Mouse (Mus musculus) hindbrain, embryonic 15.5 days (tissue): ENCODE measurements around the gene Ubn2. TPM values are rescaled to one million over a fixed set of nuclear protein-coding genes. Genes with fewer than 3 reads are reported as not detected.

Experiments used
- microRNA-seq: library from miRNA; unstranded; fragments of <30 nt; microRNA quantifications from one replicate; pipeline ENCODE4, GENCODE M21; 2016
- polyA plus RNA-seq: library from polyadenylated mRNA; unstranded; fragments of >200 nt; fragmentation: Nextera tagmentation; extraction: Ambion mirVana; gene quantifications from 2 replicates; pipeline ENCODE4 v1.2.1, GENCODE M21; 2015

Ubn2 gene
- polyA plus RNA-seq, 1 experiment from 2014 or later = 18.7 TPM

Small RNAs within 50 kb of the gene (microRNA-seq; reads per million reads assigned to microRNA genes)
- gene Mir7670 = not detected

Other genes with a start within 250 kb of the Ubn2 start
- 15.2 and 16.9 TPM in 2 replicates for gene D630045J12Rik, start 179.9 kb upstream of the Ubn2 start, polyA plus RNA-seq
- gene Zc3hav1l, start 134.7 kb upstream of the Ubn2 start, polyA plus RNA-seq = 7.4 and 7.8 TPM in 2 replicates
- 1.3 and 1.5 TPM in 2 replicates for gene Zc3hav1, start 79.3 kb upstream of the Ubn2 start, polyA plus RNA-seq
- 5.7 and 5.9 TPM in 2 replicates for gene Ttc26, start 52.5 kb upstream of the Ubn2 start, polyA plus RNA-seq
- gene Fmc1, start 99.6 kb downstream of the Ubn2 start, polyA plus RNA-seq = 193 and 210 TPM in 2 replicates
- gene Luc7l2, start 117.4 kb downstream of the Ubn2 start, polyA plus RNA-seq = 36.9 and 38.5 TPM in 2 replicates
- 0.08 and 0.21 TPM in 2 replicates for gene Klrg2, start 203.3 kb downstream of the Ubn2 start, polyA plus RNA-seq
- gene Clec2l, start 229.1 kb downstream of the Ubn2 start, polyA plus RNA-seq = 36.8 and 43.6 TPM in 2 replicates